Mouse (Mus musculus) urinary bladder, adult 2 months (tissue): ENCODE results near the gene Hist3h2ba. TPM values are rescaled to one million over a fixed set of nuclear protein-coding genes. Genes with fewer than 3 reads are reported as not detected.

Experiments used
- DNase-seq: peaks from one replicate; pipeline ENCODE4 v3.0.0; 2022; ENCODE audit warnings: low spot score
- polyA plus RNA-seq: library from polyadenylated mRNA; depleted of rRNA; stranded (reverse); fragments of >200 nt; gene quantifications from 2 replicates; pipeline ENCODE4 v1.2.3, GENCODE M21; 2012; rRNA removed

Gene Hist3h2ba
- polyA plus RNA-seq = 1.3 and 2.2 TPM in 2 replicates

- DNase-seq = no peak
These were observed at the start of gene Hist3h2ba for GRCm38 (mm10) chr11:58948542-58949479. TSS of gene Hist3h2ba (plus strand) at chr11:58948920.

GRCm38 (mm10) chr11:58901080-58901479 is 47.6 kb upstream of the Hist3h2ba start:
- no peak for DNase-seq

GRCm38 (mm10) chr11:58903511-58904409 is 45.0 kb upstream of the Hist3h2ba start, which contains the start of gene Zfp39:
TSS of gene Zfp39 (minus strand) at chr11:58904225.
- DNase-seq = peak; percentile 89

GRCm38 (mm10) chr11:58904410-58904718 is 44.4 kb upstream of the Hist3h2ba start:
- DNase-seq = no peak

GRCm38 (mm10) chr11:58904838-58905237 is 43.9 kb upstream of the Hist3h2ba start:
- DNase-seq = no peak

GRCm38 (mm10) chr11:58913776-58914175 is 34.9 kb upstream of the Hist3h2ba start:
- DNase-seq = no peak

- DNase-seq = no peak
These were observed 34.2 kb upstream of the Hist3h2ba start for GRCm38 (mm10) chr11:58914461-58915028.

GRCm38 (mm10) chr11:58916879-58917744 is 31.6 kb upstream of the Hist3h2ba start:
- no peak for DNase-seq

- no peak for DNase-seq
These were observed 30.9 kb upstream of the Hist3h2ba start, which contains the start of gene Btnl10 for GRCm38 (mm10) chr11:58917745-58918366. TSS of gene Btnl10 (plus strand) at chr11:58917908.

- DNase-seq = no peak
These were observed 30.0 kb upstream of the Hist3h2ba start for GRCm38 (mm10) chr11:58918759-58919158.

- no peak for DNase-seq
These were observed 26.3 kb upstream of the Hist3h2ba start for GRCm38 (mm10) chr11:58922420-58922819.

GRCm38 (mm10) chr11:58926651-58927050 is 22.1 kb upstream of the Hist3h2ba start:
- no peak for DNase-seq

GRCm38 (mm10) chr11:58927053-58927452 is 21.7 kb upstream of the Hist3h2ba start:
- no peak for DNase-seq

- DNase-seq = no peak
These were observed 20.7 kb upstream of the Hist3h2ba start for GRCm38 (mm10) chr11:58927790-58928651.

- DNase-seq = no peak
These were observed 19.7 kb upstream of the Hist3h2ba start for GRCm38 (mm10) chr11:58929055-58929454.

- no peak for DNase-seq
These were observed 19.1 kb upstream of the Hist3h2ba start for GRCm38 (mm10) chr11:58929641-58930040.

- DNase-seq = no peak
These were observed 18.5 kb upstream of the Hist3h2ba start for GRCm38 (mm10) chr11:58930254-58930653.

- DNase-seq = no peak
These were observed 17.1 kb upstream of the Hist3h2ba start for GRCm38 (mm10) chr11:58931576-58931975.

GRCm38 (mm10) chr11:58937909-58938308 is 10.8 kb upstream of the Hist3h2ba start:
- no peak for DNase-seq
